Mouse (Mus musculus): Measurements from ENCODE around the gene Pank1. TPM values are rescaled to one million over a fixed set of nuclear protein-coding genes. Genes with fewer than 3 reads are reported as not detected.

The Pank1 gene
- polyA plus RNA-seq, 1 experiment from 2014 or later, result 7.3 TPM

DNA sequence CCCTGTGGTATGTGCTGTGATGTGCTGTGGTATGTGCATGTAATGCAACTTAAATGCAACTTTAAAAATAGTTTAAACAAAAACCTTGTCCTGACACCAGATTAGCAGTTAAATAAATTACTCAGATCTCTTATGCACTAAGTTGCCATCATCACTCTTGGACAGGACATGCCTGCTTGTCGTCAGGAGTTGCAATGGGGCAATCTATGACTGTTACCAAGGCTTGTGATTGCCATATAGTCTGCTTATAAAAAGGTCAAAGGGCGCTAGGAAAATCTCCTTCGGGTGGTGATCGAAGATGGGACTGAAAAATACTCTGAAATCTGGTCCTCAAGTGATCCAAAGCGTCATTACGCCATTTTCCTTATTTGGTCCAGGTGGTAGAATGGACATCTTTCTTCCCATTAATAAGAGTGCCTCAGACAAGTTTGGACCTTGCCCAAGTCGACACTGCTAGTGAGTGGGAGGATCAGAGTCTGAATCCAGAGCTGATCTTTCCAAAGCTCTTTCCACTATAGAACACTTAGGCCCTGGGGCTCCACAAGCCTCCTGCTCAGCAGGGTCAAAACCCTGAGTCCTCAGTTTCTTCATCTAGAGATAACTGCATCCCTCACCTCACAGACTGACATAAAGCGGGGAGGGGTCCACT, 11.0 kb downstream of the Pank1 start:
- no peak overlapping the region for H3K4me3 ChIP-seq
- peaks cover 6% of the 10 kb centered on the region; the same call in 1 of the 2 replicates for H3K9me3 ChIP-seq
- H3K27ac ChIP-seq, result no peak overlapping the region
- H3K27me3 ChIP-seq (ENCODE audit: poor library complexity, severe bottlenecking), result no peaks in the 10 kb centered on the region
- 95% methylated on average over 8 of the region's 8 CpGs for WGBS
- H3K36me3 ChIP-seq (replicated peaks), result no peaks in the 10 kb centered on the region
- no peak for DNase-seq (ENCODE audit: extremely low spot score, low spot score)
- H3K4me1 ChIP-seq, result no peaks in the 10 kb centered on the region

DNA sequence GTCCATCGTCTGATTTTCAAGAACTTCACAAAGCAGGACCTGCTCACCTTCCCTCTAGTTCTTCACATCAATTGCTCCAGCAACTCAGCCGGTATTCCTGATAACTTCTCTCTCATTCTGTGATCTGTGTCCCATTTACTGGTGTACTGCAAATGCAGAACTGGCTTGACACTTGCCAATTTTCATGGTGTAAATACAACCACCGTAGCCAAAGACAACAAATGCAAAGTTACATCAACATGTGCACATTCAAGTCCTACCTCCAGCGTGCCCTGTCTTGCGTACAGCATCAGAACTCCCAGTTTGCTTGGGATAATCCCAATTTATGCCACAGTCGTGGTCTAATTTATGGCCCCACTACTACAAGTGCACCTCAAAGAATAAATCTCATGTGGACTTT, 15.5 kb downstream of the Pank1 start:
- Histone ChIP-seq H3K9me3 (peaks cover 6% of the 10 kb centered on the region; the same call in 1 of the 2 replicates), H3K4me1 (peaks cover 14% of the 10 kb centered on the region), H3K27ac (no peak overlapping the region), H3K4me3 (no peak overlapping the region), H3K36me3 (replicated peaks) (no peaks in the 10 kb centered on the region), H3K27me3 (ENCODE audit: poor library complexity, severe bottlenecking) (no peaks in the 10 kb centered on the region)
- no peak for DNase-seq (ENCODE audit: extremely low spot score, low spot score)
- WGBS, result 93% methylated on average over 6 of the region's 6 CpGs

DNA sequence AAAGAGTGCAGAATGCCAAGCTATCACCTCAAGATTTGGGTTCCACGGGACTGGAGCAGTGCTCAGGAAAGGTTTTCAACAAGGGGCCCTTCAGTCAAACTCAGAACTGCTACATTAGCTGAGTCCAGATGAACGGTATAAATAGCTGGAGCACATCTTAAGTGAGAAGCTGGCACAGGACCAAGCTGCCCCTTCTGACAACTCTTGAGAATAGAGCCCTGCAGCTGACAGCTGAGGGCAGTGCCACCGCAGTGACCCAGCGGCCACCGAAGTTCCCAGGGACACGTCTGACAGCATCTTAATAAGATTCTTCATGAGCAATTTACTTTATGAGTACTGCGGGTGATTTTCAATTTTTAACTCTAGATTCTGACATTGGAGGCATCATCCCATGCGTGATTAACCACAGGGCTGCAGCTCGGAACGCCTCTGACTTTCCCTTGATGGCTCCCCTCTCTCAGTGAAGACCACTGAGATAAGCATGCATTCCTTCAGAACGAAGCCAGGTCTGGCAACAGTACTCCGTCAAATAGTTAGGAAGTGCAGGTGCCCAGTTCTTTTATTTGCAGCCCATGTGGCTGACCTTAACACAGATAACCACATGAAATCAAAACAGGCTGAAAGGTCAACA, 23.1 kb downstream of the Pank1 start:
- H3K4me3 ChIP-seq, result no peak overlapping the region
- 93% methylated on average over 12 of the region's 12 CpGs for WGBS
- H3K9me3 ChIP-seq, result no peaks in the 10 kb centered on the region
- H3K27me3 ChIP-seq (ENCODE audit: poor library complexity, severe bottlenecking), result no peaks in the 10 kb centered on the region
- no peaks in the 10 kb centered on the region for H3K36me3 ChIP-seq (replicated peaks)
- DNase-seq (ENCODE audit: extremely low spot score, low spot score), result no peak
- H3K27ac ChIP-seq, result no peak overlapping the region
- peaks cover 14% of the 10 kb centered on the region for H3K4me1 ChIP-seq

GRCm38 (mm10) chr19:34851161-34851560, 28.1 kb downstream of the Pank1 start:
- Histone ChIP-seq H3K27ac (no peak overlapping the region), H3K9me3 (no peaks in the 10 kb centered on the region), H3K36me3 (replicated peaks) (no peaks in the 10 kb centered on the region), H3K4me1 (no peaks in the 10 kb centered on the region), H3K27me3 (ENCODE audit: poor library complexity, severe bottlenecking) (no peaks in the 10 kb centered on the region), H3K4me3 (no peak overlapping the region)
- WGBS, result 95% methylated on average over 3 of the region's 3 CpGs
- no peak for DNase-seq (ENCODE audit: extremely low spot score, low spot score)

- 93% methylated on average over 7 of the region's 7 CpGs for WGBS
- Histone ChIP-seq H3K27ac (no peak overlapping the region), H3K4me3 (no peak overlapping the region), H3K36me3 (replicated peaks) (no peaks in the 10 kb centered on the region), H3K9me3 (no peaks in the 10 kb centered on the region), H3K4me1 (no peaks in the 10 kb centered on the region), H3K27me3 (ENCODE audit: poor library complexity, severe bottlenecking) (no peaks in the 10 kb centered on the region)
- no peak for DNase-seq (ENCODE audit: extremely low spot score, low spot score)
These were observed 29.8 kb downstream of the Pank1 start for GRCm38 (mm10) chr19:34849426-34849825.

GRCm38 (mm10) chr19:34848164-34848563, 31.1 kb downstream of the Pank1 start:
- WGBS, result 93% methylated on average over 9 of the region's 9 CpGs
- H3K36me3 ChIP-seq (replicated peaks), result no peaks in the 10 kb centered on the region
- no peak overlapping the region for H3K27ac ChIP-seq
- no peak overlapping the region for H3K4me3 ChIP-seq
- H3K9me3 ChIP-seq, result no peaks in the 10 kb centered on the region
- DNase-seq (ENCODE audit: extremely low spot score, low spot score), result no peak
- H3K4me1 ChIP-seq, result no peaks in the 10 kb centered on the region
- no peaks in the 10 kb centered on the region for H3K27me3 ChIP-seq (ENCODE audit: poor library complexity, severe bottlenecking)

DNA sequence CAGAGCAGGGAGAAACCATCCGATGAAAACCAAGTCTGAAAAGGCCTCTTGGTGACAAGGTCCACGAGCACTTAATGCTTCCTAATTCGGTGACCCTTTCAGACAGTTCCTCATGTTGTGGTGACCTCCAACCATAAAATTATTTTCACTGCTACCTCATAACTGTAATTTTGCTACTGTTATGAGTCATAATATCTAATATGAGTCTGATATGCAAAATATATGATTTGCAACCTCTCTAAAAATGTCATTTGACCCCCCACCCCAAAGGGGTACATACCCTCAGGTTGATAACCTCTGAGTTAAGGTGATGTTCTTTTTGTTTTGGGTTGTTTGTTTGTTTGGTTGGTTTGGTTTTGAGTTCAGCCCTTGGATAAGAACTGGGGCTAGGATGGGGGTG, 32.2 kb downstream of the Pank1 start:
- H3K27ac ChIP-seq, result no peak overlapping the region
- H3K9me3 ChIP-seq, result no peaks in the 10 kb centered on the region
- H3K4me3 ChIP-seq, result no peak overlapping the region
- peaks cover 5% of the 10 kb centered on the region for H3K4me1 ChIP-seq
- no peak for DNase-seq (ENCODE audit: extremely low spot score, low spot score)
- 89% methylated on average over 3 of the region's 3 CpGs for WGBS
- no peaks in the 10 kb centered on the region for H3K27me3 ChIP-seq (ENCODE audit: poor library complexity, severe bottlenecking)
- no peaks in the 10 kb centered on the region for H3K36me3 ChIP-seq (replicated peaks)

- no peak overlapping the region for H3K4me3 ChIP-seq
- no peaks in the 10 kb centered on the region for H3K36me3 ChIP-seq (replicated peaks)
- no peaks in the 10 kb centered on the region for H3K9me3 ChIP-seq
- no peak for DNase-seq (ENCODE audit: extremely low spot score, low spot score)
- H3K27me3 ChIP-seq (ENCODE audit: poor library complexity, severe bottlenecking), result no peaks in the 10 kb centered on the region
- WGBS, result 69% methylated on average over 12 of the region's 12 CpGs
- no peak overlapping the region for H3K27ac ChIP-seq
- H3K4me1 ChIP-seq, result peaks cover 10% of the 10 kb centered on the region
These were observed 32.7 kb downstream of the Pank1 start for GRCm38 (mm10) chr19:34846508-34847038.

DNA sequence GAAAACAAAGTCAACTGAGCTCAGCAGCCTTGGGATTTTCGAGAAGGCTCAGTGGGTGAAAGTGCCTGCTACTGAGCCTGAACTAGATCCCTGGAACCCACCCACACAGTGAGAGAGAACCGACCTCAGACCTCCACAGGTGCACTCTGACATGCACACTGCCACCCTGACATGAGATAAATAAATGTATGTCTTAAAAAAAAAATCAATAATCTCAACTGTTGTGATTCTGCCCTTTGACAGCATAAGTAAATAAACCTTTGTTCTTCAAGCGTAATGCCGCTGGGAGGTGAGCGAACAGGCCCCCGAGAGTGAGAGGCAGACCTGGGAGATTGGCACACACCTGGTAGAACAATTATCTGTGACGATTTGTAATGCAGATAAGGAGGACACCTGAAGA, 33.2 kb downstream of the Pank1 start:
- 75% methylated on average over 7 of the region's 7 CpGs for WGBS
- no peak overlapping the region for H3K4me3 ChIP-seq
- peaks cover 11% of the 10 kb centered on the region for H3K4me1 ChIP-seq

DNA sequence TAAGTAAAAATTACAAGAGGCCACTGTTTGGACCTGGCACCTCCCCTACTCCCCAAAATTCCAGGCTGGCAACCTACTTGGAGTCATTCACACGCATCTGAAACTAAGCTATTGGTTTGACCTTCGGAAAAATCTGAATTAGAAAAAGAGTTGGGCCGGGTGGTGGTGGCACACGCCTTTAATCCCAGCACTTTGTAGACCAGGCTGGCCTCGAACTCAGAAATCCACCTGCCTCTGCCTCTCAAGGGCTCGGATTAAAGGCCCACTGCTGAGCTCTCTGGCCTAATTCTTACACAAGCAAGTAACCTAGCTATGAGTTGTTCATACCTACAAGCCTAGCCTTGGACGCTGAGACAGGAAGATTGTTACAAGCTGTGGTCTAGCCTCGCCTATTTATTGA, 33.9 kb downstream of the Pank1 start:
- Histone ChIP-seq H3K9me3 (no peaks in the 10 kb centered on the region), H3K4me3 (no peak overlapping the region), H3K36me3 (replicated peaks) (peaks cover 8% of the 10 kb centered on the region), H3K4me1 (peaks cover 11% of the 10 kb centered on the region), H3K27me3 (ENCODE audit: poor library complexity, severe bottlenecking) (no peaks in the 10 kb centered on the region), H3K27ac (no peak overlapping the region)
- WGBS, result 94% methylated on average over 8 of the region's 8 CpGs
- no peak for DNase-seq (ENCODE audit: extremely low spot score, low spot score)

More for the DNA sequence above, 33.2 kb downstream of the Pank1 start:
- no peak for DNase-seq (ENCODE audit: extremely low spot score, low spot score)
- H3K9me3 ChIP-seq, result no peaks in the 10 kb centered on the region
- peaks cover 2% of the 10 kb centered on the region for H3K36me3 ChIP-seq (replicated peaks)
- no peaks in the 10 kb centered on the region for H3K27me3 ChIP-seq (ENCODE audit: poor library complexity, severe bottlenecking)
- no peak overlapping the region for H3K27ac ChIP-seq

DNA sequence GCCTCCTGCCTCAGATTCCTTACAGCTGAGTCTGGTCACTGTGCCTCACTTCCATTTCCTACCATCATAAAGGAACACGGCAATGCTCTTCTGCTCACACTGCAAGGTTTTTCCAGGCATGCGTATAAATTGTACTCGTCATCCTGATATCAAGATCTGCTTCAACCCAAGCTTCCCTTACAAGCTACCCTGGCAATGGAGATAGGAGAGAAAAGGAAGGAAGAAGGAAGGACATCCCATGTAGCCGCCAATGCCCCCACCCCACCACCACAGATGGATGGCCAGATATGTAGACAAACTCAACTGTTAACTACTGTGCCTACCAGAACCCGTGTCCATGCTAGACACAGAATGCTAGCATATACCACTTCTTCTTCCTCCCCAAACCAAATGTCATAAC, 34.5 kb downstream of the Pank1 start:
- Histone ChIP-seq H3K4me3 (no peak overlapping the region), H3K4me1 (peaks cover 11% of the 10 kb centered on the region), H3K27ac (no peak overlapping the region), H3K27me3 (ENCODE audit: poor library complexity, severe bottlenecking) (no peaks in the 10 kb centered on the region), H3K36me3 (replicated peaks) (peaks cover 14% of the 10 kb centered on the region), H3K9me3 (no peaks in the 10 kb centered on the region)
- DNase-seq (ENCODE audit: extremely low spot score, low spot score), result no peak
- WGBS, result 92% methylated on average over 5 of the region's 5 CpGs

- H3K27ac ChIP-seq, result no peak overlapping the region
- peaks cover 21% of the 10 kb centered on the region for H3K36me3 ChIP-seq (replicated peaks)
- no peaks in the 10 kb centered on the region for H3K9me3 ChIP-seq
- DNase-seq (ENCODE audit: extremely low spot score, low spot score), result no peak
- peaks cover 11% of the 10 kb centered on the region for H3K4me1 ChIP-seq
- H3K4me3 ChIP-seq, result no peak overlapping the region
- no peaks in the 10 kb centered on the region for H3K27me3 ChIP-seq (ENCODE audit: poor library complexity, severe bottlenecking)
- 96% methylated on average over 9 of the region's 9 CpGs for WGBS
These were observed 35.2 kb downstream of the Pank1 start for GRCm38 (mm10) chr19:34844047-34844446.

GRCm38 (mm10) chr19:34841719-34842506, 37.3 kb downstream of the Pank1 start:
- Histone ChIP-seq H3K4me1 (peaks cover 11% of the 10 kb centered on the region), H3K27ac (no peak overlapping the region), H3K9me3 (no peaks in the 10 kb centered on the region), H3K4me3 (no peak overlapping the region), H3K27me3 (ENCODE audit: poor library complexity, severe bottlenecking) (no peaks in the 10 kb centered on the region), H3K36me3 (replicated peaks) (peaks cover 30% of the 10 kb centered on the region)
- 57% methylated on average over 9 of the region's 9 CpGs for WGBS
- no peak for DNase-seq (ENCODE audit: extremely low spot score, low spot score)

All from forebrain, embryonic 10.5 days (tissue).